Mouse (Mus musculus) thymus, adult 2 months (tissue): ENCODE data around the gene Cep290. TPM values are rescaled to one million over a fixed set of nuclear protein-coding genes. Genes with fewer than 3 reads are reported as not detected.
A peak's percentile ranks its signal among the peaks of the same experiment; 100 is the strongest.

Experiments
- DNase-seq: peaks from one replicate; pipeline ENCODE4 v3.0.0; 2021
- H3K27ac ChIP-seq: fragments of 200-500 bp; 2 replicates; pipeline ENCODE4 v1.5.1; 2012; ENCODE audit warnings: low read length, control low read depth; ENCODE audit not compliant: control insufficient read depth, insufficient read depth
- H3K27me3 ChIP-seq: fragments of 200-500 bp; 2 replicates; pipeline ENCODE4 v1.6.1; 2012; ENCODE audit warnings: mild to moderate bottlenecking, low read length, moderate library complexity, mixed read lengths; ENCODE audit not compliant: control insufficient read depth, insufficient read depth
- H3K36me3 ChIP-seq: fragments of 200-500 bp; 2 replicates; pipeline ENCODE4 v1.6.1; 2012; ENCODE audit warnings: mild to moderate bottlenecking, low read length, moderate library complexity; ENCODE audit not compliant: control insufficient read depth, insufficient read depth
- H3K4me1 ChIP-seq: fragments of 200-500 bp; replicated peaks from 2 replicates; pipeline ENCODE4 v1.6.1; 2012; ENCODE audit warnings: low read length; ENCODE audit not compliant: control insufficient read depth, insufficient read depth
- H3K4me3 ChIP-seq: fragments of 200-500 bp; 2 replicates; pipeline ENCODE4 v1.5.1; 2012; ENCODE audit warnings: mild to moderate bottlenecking, low read length, control low read depth, moderate library complexity; ENCODE audit not compliant: control insufficient read depth, insufficient read depth
- CTCF ChIP-seq: fragments of 200-500 bp; IDR thresholded peaks from 2 replicates; pipeline ENCODE4 v1.5.1; 2012; ENCODE audit warnings: mild to moderate bottlenecking, control low read depth, low read length, moderate library complexity, borderline replicate concordance; ENCODE audit not compliant: control insufficient read depth, poor library complexity, insufficient read depth; ENCODE audit errors: extremely low read depth
- POLR2A ChIP-seq: fragments of 200-500 bp; IDR thresholded peaks from 2 replicates; pipeline ENCODE4 v1.6.1; 2012; ENCODE audit warnings: mild to moderate bottlenecking, low read length, control low read depth, moderate library complexity; ENCODE audit not compliant: control insufficient read depth, poor library complexity, insufficient read depth; ENCODE audit errors: extremely low read depth
- WGBS: fragments of 180-500 bp; shearing (Covaris S2); methylation state at CpG from one replicate; pipeline ENCODE4 v1.1.7; 2018; 5-methylcytosine and 5-hydroxymethylcytosine counted together
- polyA plus RNA-seq: library from polyadenylated mRNA; depleted of rRNA; stranded (reverse); fragments of >200 nt; gene quantifications from 2 replicates; pipeline ENCODE4 v1.2.3, GENCODE M21; 2012

Cep290 gene
- polyA plus RNA-seq, 1 experiment = 0.40 TPM

DNA sequence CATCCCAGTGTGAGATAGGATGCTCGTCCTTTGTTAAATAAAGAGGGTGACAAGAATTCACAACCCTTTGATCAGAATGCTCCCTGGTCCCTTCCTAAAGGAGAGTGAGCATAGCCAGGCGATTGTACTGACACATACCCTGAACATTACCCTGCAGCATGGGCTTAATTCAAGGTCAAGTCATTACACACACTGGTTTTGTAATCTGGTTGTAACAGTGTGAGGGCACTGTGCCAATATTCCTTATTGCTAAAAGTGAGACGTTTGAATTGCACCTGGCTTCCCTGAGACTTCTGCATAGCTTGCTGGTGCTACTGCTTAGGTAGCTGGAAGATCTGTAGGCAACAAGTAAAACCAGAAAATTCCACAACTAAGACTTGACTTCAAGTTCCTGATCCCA is 96.8 kb downstream of the Cep290 start:
- H3K4me3 ChIP-seq = no peak overlapping the region
- no peak for TF ChIP-seq CTCF
- TF ChIP-seq POLR2A = no peak
- no peak overlapping the region for H3K27ac ChIP-seq
- no peaks in the 10 kb centered on the region for H3K4me1 ChIP-seq
- DNase-seq = no peak
- H3K27me3 ChIP-seq = no peaks in the 10 kb centered on the region
- no peaks in the 10 kb centered on the region for H3K36me3 ChIP-seq
- WGBS = 91% methylated on average over 3 of the region's 3 CpGs

DNA sequence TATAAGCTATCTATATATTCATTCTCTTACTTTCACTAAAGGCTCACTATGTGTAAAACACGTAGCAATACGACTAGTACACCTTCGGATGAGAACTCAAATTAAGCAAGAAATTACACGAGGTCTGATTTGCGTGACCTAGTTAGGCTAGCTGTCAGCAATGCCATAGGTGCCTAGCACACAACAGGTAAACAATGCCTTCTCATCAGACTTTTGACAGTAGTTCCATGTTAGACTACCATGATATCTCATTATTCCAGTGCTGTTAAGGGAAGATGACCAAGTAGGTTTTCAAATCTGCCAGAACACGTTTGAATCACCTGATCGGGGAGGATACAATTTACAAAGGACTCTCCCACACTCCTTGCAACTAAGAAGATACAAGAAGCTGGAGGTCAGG is 101.2 kb downstream of the Cep290 start:
- no peak for DNase-seq
- TF ChIP-seq POLR2A = no peak
- no peak for TF ChIP-seq CTCF
- Histone ChIP-seq H3K4me1 (no peaks in the 10 kb centered on the region), H3K4me3 (peak overlapping the region; percentile 83), H3K27ac (no peak overlapping the region), H3K27me3 (no peaks in the 10 kb centered on the region), H3K36me3 (no peaks in the 10 kb centered on the region)
- WGBS = 35% methylated on average over 7 of the region's 7 CpGs

DNA sequence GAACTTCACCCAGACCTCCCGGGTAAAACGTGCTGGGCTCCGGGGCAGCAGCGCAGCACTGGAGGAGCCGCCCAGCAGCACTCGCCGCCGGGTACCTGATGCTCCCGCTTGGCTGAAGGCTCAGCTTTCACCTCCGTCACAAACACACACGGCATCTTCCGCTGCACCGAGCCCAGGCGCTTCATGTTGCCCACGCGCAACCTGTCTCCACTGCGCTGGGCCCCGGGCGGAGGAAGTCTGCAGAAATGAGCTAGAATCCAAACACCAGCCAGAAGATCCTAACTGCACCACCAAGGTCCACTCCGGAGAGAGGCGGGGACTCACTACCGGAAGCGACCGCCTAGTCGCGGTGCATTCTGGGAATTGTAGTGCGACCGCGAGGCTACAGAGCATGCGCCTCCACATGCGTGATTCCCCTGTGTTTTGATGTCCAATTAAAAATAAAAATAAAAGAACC is 101.6 kb downstream of the Cep290 start:
- TF ChIP-seq POLR2A (peak; percentile 68), CTCF (no peak)
- Histone ChIP-seq H3K4me1 (no peaks in the 10 kb centered on the region), H3K4me3 (peak overlapping the region; percentile 83), H3K27ac (0 out of 2 replicates have a peak overlapping the region, but pooled peaks have one; percentile 10), H3K27me3 (no peaks in the 10 kb centered on the region), H3K36me3 (no peaks in the 10 kb centered on the region)
- peak; percentile 86 for DNase-seq
- under 1% methylated on average over 31 of the region's 31 CpGs for WGBS

DNA sequence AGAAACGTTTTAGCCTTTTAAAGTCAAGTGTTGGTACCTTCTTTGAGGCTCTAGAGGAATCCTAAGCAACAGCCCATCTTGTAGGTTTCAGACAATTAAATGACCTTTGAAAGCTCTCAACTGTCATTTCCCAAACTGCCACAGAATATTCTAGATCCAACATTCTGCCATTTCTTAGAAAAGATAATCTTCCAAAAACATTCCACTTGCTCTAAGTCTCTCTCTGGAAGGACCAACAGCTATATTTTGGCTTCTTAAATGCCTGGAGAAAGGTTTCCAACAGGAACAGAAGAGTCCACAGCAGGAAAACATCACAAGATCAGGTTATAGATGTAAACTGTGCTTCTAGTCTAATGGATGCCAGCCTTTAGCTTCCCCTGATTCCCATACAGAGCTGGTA is 103.0 kb downstream of the Cep290 start, which contains the start of the genes 4930430F08Rik and 1700017N19Rik:
Gene 4930430F08Rik (minus strand): TSS at position 101 of the 400 bp plus-strand sequence.
Gene 1700017N19Rik (plus strand): TSS at position 162 of the 400 bp plus-strand sequence.
- Histone ChIP-seq H3K27me3 (no peaks in the 10 kb centered on the region), H3K27ac (no peak within 1 kb of the TSS), H3K36me3 (no peaks in the 10 kb centered on the region), H3K4me1 (no peaks in the 10 kb centered on the region), H3K4me3 (no peak within 1 kb of the TSS)
- no peak for DNase-seq
- TF ChIP-seq POLR2A (no peak), CTCF (no peak)
- 77% methylated on average over 1 of the region's 1 CpGs for WGBS

DNA sequence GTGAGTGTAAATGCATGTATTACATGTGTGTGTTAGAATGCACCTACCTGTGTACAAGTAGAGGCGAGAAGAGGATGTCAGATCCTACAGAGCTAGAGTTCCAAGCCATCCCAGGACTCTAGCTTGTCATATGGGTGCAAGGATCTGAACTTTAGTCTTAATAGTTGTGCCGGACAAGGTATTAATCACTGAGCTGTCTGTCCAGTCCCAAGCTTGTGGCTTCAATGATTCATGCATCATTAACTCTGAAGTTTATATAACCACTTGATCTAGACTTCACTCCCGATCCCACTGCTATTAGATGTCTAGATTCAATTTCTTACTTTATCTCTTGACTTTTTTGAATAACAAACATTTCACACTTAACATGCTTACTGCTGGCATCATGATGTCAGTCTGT is 111.0 kb downstream of the Cep290 start:
- TF ChIP-seq CTCF = no peak
- TF ChIP-seq POLR2A = no peak
- H3K36me3 ChIP-seq = no peaks in the 10 kb centered on the region
- DNase-seq = no peak
- no peak overlapping the region for H3K4me3 ChIP-seq
- no peaks in the 10 kb centered on the region for H3K27me3 ChIP-seq
- H3K4me1 ChIP-seq = no peaks in the 10 kb centered on the region
- H3K27ac ChIP-seq = no peak overlapping the region
- 89% methylated on average over 3 of the region's 3 CpGs for WGBS

DNA sequence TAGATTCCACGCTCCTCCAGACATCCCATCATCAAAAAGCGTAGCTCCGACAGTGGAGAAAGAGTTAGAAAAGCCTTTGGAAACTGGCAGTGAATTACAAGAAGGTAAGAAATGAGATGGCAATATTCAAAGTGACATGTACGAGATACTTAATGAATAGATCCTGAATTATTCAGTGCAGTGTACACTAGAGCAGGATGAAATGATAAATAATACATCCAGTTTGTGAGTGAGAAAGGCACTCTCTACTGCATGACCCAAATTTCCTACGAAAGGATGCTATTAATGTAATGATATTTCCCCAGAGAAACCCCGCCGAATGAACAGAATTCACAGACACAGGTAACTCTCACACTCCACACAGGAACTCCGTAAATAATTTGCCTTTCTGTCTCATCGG is 116.2 kb downstream of the Cep290 start:
- no peak for TF ChIP-seq POLR2A
- TF ChIP-seq CTCF = no peak
- Histone ChIP-seq H3K27me3 (no peaks in the 10 kb centered on the region), H3K27ac (no peak overlapping the region), H3K36me3 (no peaks in the 10 kb centered on the region), H3K4me3 (no peak overlapping the region), H3K4me1 (no peaks in the 10 kb centered on the region)
- no peak for DNase-seq
- WGBS = 95% methylated on average over 9 of the region's 9 CpGs

DNA sequence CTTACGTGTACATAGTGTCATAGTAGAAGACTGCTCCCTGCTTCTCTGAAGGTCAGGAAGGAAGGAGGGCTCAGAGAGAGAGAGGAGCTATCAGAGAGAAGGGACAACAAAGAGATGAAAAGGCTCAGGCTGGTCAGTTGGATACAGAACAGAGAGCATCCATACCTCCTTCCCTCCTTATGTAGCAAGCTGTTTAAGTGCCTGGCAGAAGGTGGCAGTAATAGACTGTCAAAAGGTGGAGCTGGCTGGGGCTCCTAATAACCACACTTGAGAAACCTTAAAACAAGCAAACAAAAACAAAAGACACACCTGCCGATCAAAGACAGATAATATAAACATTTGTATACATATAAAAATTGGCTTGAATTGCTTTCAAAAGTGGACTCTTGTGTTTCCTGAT is 116.9 kb downstream of the Cep290 start:
- 65% methylated on average over 2 of the region's 2 CpGs for WGBS
- no peaks in the 10 kb centered on the region for H3K4me1 ChIP-seq

More for the DNA sequence above, 116.9 kb downstream of the Cep290 start:
- Histone ChIP-seq H3K4me3 (no peak overlapping the region), H3K27me3 (no peaks in the 10 kb centered on the region), H3K36me3 (no peaks in the 10 kb centered on the region), H3K27ac (no peak overlapping the region)
- no peak for DNase-seq
- no peak for TF ChIP-seq CTCF
